Mouse (Mus musculus) CH12.LX (cell line): ENCODE results near the gene Ddah1.

Experiments
- CHD2 ChIP-seq: IDR thresholded peaks from 2 replicates; pipeline ENCODE4 v1.6.1; 2011; ENCODE audit warnings: low read length, improper control_type of control experiment
- E2F4 ChIP-seq: IDR thresholded peaks from 2 replicates; pipeline ENCODE4 v1.6.1; 2011; ENCODE audit warnings: low read depth, low read length, improper control_type of control experiment; ENCODE audit not compliant: insufficient replicate concordance
- EP300 ChIP-seq: IDR thresholded peaks from 2 replicates; pipeline ENCODE4 v1.6.1; 2011; ENCODE audit warnings: low read length, improper control_type of control experiment
- MAFK ChIP-seq: IDR thresholded peaks from 2 replicates; pipeline ENCODE4 v1.6.1; 2011; ENCODE audit warnings: low read length, improper control_type of control experiment; ENCODE audit not compliant: insufficient replicate concordance
- MEF2A ChIP-seq: IDR thresholded peaks from 2 replicates; pipeline ENCODE4 v1.6.1; 2014; ENCODE audit warnings: low read depth, mild to moderate bottlenecking, inconsistent platforms, low read length, improper control_type of control experiment, borderline replicate concordance
- POLR2A ChIP-seq: IDR thresholded peaks from 2 replicates; pipeline ENCODE4 v1.6.1; 2011; ENCODE audit warnings: low read depth, mild to moderate bottlenecking, improper control_type of control experiment, low read length
- POLR2AphosphoS2 ChIP-seq: IDR thresholded peaks from 2 replicates; pipeline ENCODE4 v1.6.1; 2011; ENCODE audit warnings: low read depth, low read length, improper control_type of control experiment
- ZKSCAN1 ChIP-seq: IDR thresholded peaks from 2 replicates; pipeline ENCODE4 v1.6.1; 2012; ENCODE audit warnings: low read depth, inconsistent platforms, low read length, improper control_type of control experiment, borderline replicate concordance

- TF ChIP-seq POLR2A (no peak), ZKSCAN1 (no peak), E2F4 (no peak), MEF2A (no peak), EP300 (no peak), MAFK (no peak), POLR2AphosphoS2 (no peak), CHD2 (no peak)
Measured at GRCm38 (mm10) chr3:145715923-145716322, 42.6 kb upstream of the Ddah1 start.
